Mouse (Mus musculus) CH12.LX (cell line): Measurements from ENCODE around the gene Vat1l.

ENCODE experiments used
- CTCF ChIP-seq, 2 experiments: IDR thresholded peaks in 1 of 2; conservative IDR thresholded peaks in 1 of 2; 2 replicates each; pipeline ENCODE4 v1.5.1; 2011 to 2012; ENCODE audit warnings: low read depth in 2 of 2, low read length in 2 of 2, improper control_type of control experiment in 1 of 2, inconsistent platforms in 1 of 2, mild to moderate bottlenecking in 1 of 2, moderate library complexity in 1 of 2
- MAZ ChIP-seq: IDR thresholded peaks from 2 replicates; pipeline ENCODE4 v1.6.1; 2012; ENCODE audit warnings: low read depth, mild to moderate bottlenecking, inconsistent platforms, low read length, improper control_type of control experiment, moderate library complexity

DNA sequence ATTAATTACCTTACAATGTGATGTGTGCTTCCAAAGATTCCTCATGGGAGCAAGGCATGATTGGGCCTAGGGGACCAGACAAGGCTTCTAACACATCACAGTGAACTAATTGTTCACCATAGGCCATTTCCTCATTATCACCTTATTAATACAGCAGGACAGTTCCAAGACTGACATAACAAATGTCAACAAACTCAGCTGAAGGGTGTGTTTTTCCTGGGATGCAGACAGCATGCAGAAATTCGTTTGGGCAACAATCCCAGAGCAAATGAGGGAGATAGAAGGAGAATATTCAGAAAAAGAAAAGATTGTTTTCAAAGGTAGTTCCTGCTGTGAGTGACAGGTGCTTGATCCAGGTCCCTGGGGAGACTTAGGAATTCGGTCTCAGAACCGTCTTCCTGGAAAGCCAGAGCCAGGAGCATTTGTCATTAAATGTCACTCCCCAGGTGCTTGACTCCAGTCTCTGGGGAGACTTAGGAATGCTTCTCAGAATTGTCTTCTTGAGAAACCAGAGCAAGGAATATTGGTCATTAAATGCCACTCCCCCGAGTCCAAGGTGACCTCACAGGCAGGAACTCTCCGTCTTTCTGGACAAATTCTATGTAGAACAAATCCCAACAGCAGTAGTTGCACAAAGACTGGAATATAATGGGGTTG lies 109.4 kb downstream of the Vat1l start:
- TF ChIP-seq MAZ (no peak), CTCF (conservative IDR thresholded peaks at IDR 0.05 in 1 of 2, IDR thresholded peaks at IDR 0.05 in 1 of 2; ENCODE audit: low read depth in 2 of 2, low read length in 2 of 2) (no peak)
